Mouse (Mus musculus) stomach, embryonic 16.5 days (tissue): ENCODE data around the gene Rhod. TPM values are rescaled to one million over a fixed set of nuclear protein-coding genes. Genes with fewer than 3 reads are reported as not detected.

Experiments used
- ATAC-seq: fragments of 200-750 bp; cut with Nextera tagmentation; 2 replicates; pipeline ENCODE4 v1.8.0; 2017; ENCODE audit warnings: moderate number of reproducible peaks, moderate TSS enrichment; ENCODE audit not compliant: insufficient read depth, low FRiP score
- H3K27ac ChIP-seq: fragments of 300-500 bp; sonication (generic); 2 replicates; pipeline ENCODE4 v1.5.1; 2014; ENCODE audit warnings: low read length
- H3K27me3 ChIP-seq: fragments of 300-500 bp; sonication (generic); 2 replicates; pipeline ENCODE4 v1.6.1; 2014; ENCODE audit warnings: low read length, control low read depth, mixed read lengths; ENCODE audit not compliant: control insufficient read depth, insufficient read depth
- H3K36me3 ChIP-seq: fragments of 300-500 bp; sonication (generic); 2 replicates; pipeline ENCODE4 v1.6.1; 2014; ENCODE audit warnings: low read length; ENCODE audit not compliant: control insufficient read depth, insufficient read depth
- H3K4me1 ChIP-seq: fragments of 300-500 bp; sonication (generic); 2 replicates; pipeline ENCODE4 v1.6.1; 2014; ENCODE audit warnings: low read length, control low read depth, mixed read lengths; ENCODE audit not compliant: control insufficient read depth, insufficient read depth
- H3K4me2 ChIP-seq: fragments of 300-500 bp; sonication (generic); 2 replicates; pipeline ENCODE4 v1.6.1; 2014; ENCODE audit warnings: low read depth, low read length, mixed read lengths
- H3K4me3 ChIP-seq: fragments of 300-500 bp; sonication (generic); replicated peaks from 2 replicates; pipeline ENCODE4 v1.5.1; 2014; ENCODE audit warnings: mild to moderate bottlenecking, low read length
- H3K9ac ChIP-seq: fragments of 300-500 bp; sonication (generic); 2 replicates; pipeline ENCODE4 v1.6.1; 2014; ENCODE audit warnings: low read length
- H3K9me3 ChIP-seq: fragments of 300-500 bp; sonication (generic); replicated peaks from 2 replicates; pipeline ENCODE4 v1.6.1; 2016; ENCODE audit warnings: low read length, control low read depth; ENCODE audit not compliant: control insufficient read depth
- WGBS: fragments of 180-500 bp; shearing (Covaris S2); extraction: QIAGEN DNeasy Blood & Tissue Kit; methylation state at CpG from one replicate; pipeline ENCODE4 v1.1.7; 2014; 5-methylcytosine and 5-hydroxymethylcytosine counted together
- polyA plus RNA-seq: library from polyadenylated mRNA; unstranded; fragments of >200 nt; fragmentation: Nextera tagmentation; extraction: Ambion mirVana; gene quantifications from 2 replicates; pipeline ENCODE4 v1.2.1, GENCODE M21; 2015

Gene Rhod
- polyA plus RNA-seq, 1 experiment from 2014 or later, result 24.3 TPM

- H3K4me1 ChIP-seq, result peaks cover 33% of the 10 kb centered on the region
- no peak overlapping the region for H3K4me2 ChIP-seq
- no peak overlapping the region for H3K4me3 ChIP-seq
- no peaks in the 10 kb centered on the region for H3K9me3 ChIP-seq
- WGBS, result 28% methylated on average over 10 of the region's 10 CpGs
- H3K9ac ChIP-seq, result peak overlapping the region; percentile 16; the same call in 1 of the 2 replicates
- ATAC-seq, result no peak
- no peaks in the 10 kb centered on the region for H3K36me3 ChIP-seq
- no peaks in the 10 kb centered on the region for H3K27me3 ChIP-seq
- H3K27ac ChIP-seq, result peak overlapping the region; percentile 60
Measured at GRCm38 (mm10) chr19:4441621-4442161, 2.5 kb upstream of the Rhod start.

GRCm38 (mm10) chr19:4441090-4441591 lies 1.9 kb upstream of the Rhod start:
- H3K4me1 ChIP-seq, result peaks cover 33% of the 10 kb centered on the region
- WGBS, result 30% methylated on average over 6 of the region's 6 CpGs
- H3K36me3 ChIP-seq, result no peaks in the 10 kb centered on the region
- H3K27ac ChIP-seq, result peak overlapping the region; percentile 60
- no peak overlapping the region for H3K9ac ChIP-seq
- H3K4me3 ChIP-seq, result no peak overlapping the region
- no peaks in the 10 kb centered on the region for H3K9me3 ChIP-seq
- H3K27me3 ChIP-seq, result no peaks in the 10 kb centered on the region
- ATAC-seq, result peak; percentile 19; the same call in 1 of the 2 replicates
- H3K4me2 ChIP-seq, result peak overlapping the region; percentile 69

GRCm38 (mm10) chr19:4440222-4440621 lies 990 bp upstream of the Rhod start:
- H3K4me3 ChIP-seq, result peak overlapping the region; percentile 70

GRCm38 (mm10) chr19:4438791-4439160 lies 456 bp downstream of the Rhod start:
- Histone ChIP-seq H3K4me2 (peak overlapping the region; percentile 69), H3K27ac (peak overlapping the region; percentile 57), H3K9me3 (no peaks in the 10 kb centered on the region), H3K36me3 (no peaks in the 10 kb centered on the region), H3K4me3 (peak overlapping the region; percentile 70), H3K4me1 (peaks cover 33% of the 10 kb centered on the region), H3K27me3 (no peaks in the 10 kb centered on the region), H3K9ac (peak overlapping the region; percentile 81)
- no peak for ATAC-seq
- 5% methylated on average over 8 of the region's 8 CpGs for WGBS

More at GRCm38 (mm10) chr19:4440222-4440621, 990 bp upstream of the Rhod start:
- no peak for ATAC-seq
- Histone ChIP-seq H3K9me3 (no peaks in the 10 kb centered on the region), H3K9ac (peak overlapping the region; percentile 81; the same call in 1 of the 2 replicates), H3K27me3 (no peaks in the 10 kb centered on the region), H3K4me1 (peaks cover 33% of the 10 kb centered on the region), H3K4me2 (peak overlapping the region; percentile 69), H3K27ac (peak overlapping the region; percentile 60; the same call in 1 of the 2 replicates), H3K36me3 (no peaks in the 10 kb centered on the region)
- 7% methylated on average over 8 of the region's 8 CpGs for WGBS

GRCm38 (mm10) chr19:4437886-4438285 lies 1.3 kb downstream of the Rhod start:
- Histone ChIP-seq H3K4me3 (no peak overlapping the region), H3K9me3 (no peaks in the 10 kb centered on the region), H3K36me3 (no peaks in the 10 kb centered on the region), H3K27ac (no peak overlapping the region), H3K4me2 (no peak overlapping the region; the same call in 1 of the 2 replicates), H3K4me1 (peaks cover 33% of the 10 kb centered on the region), H3K27me3 (no peaks in the 10 kb centered on the region), H3K9ac (0 out of 2 replicates have a peak overlapping the region, but pooled peaks have one; percentile 81)
- no peak for ATAC-seq
- WGBS, result 70% methylated on average over 6 of the region's 6 CpGs

GRCm38 (mm10) chr19:4436254-4436653 lies 3.0 kb downstream of the Rhod start:
- H3K27me3 ChIP-seq, result no peaks in the 10 kb centered on the region
- peaks cover 24% of the 10 kb centered on the region for H3K4me1 ChIP-seq
- ATAC-seq, result no peak
- no peak overlapping the region for H3K27ac ChIP-seq
- H3K9ac ChIP-seq, result no peak overlapping the region
- no peak overlapping the region for H3K4me3 ChIP-seq
- H3K4me2 ChIP-seq, result no peak overlapping the region
- H3K9me3 ChIP-seq, result no peaks in the 10 kb centered on the region
- 0 out of 2 replicates have a peak, but pooled peaks cover 3% of the 10 kb centered on the region for H3K36me3 ChIP-seq
- 74% methylated on average over 3 of the region's 3 CpGs for WGBS

GRCm38 (mm10) chr19:4434999-4435398 lies 4.2 kb downstream of the Rhod start:
- no peak for ATAC-seq
- H3K27ac ChIP-seq, result no peak overlapping the region
- H3K9ac ChIP-seq, result no peak overlapping the region
- H3K27me3 ChIP-seq, result no peaks in the 10 kb centered on the region
- 94% methylated on average over 1 of the region's 1 CpGs for WGBS
- no peaks in the 10 kb centered on the region for H3K9me3 ChIP-seq
- 0 out of 2 replicates have a peak, but pooled peaks cover 3% of the 10 kb centered on the region for H3K36me3 ChIP-seq
- H3K4me2 ChIP-seq, result no peak overlapping the region
- no peak overlapping the region for H3K4me3 ChIP-seq
- peaks cover 12% of the 10 kb centered on the region for H3K4me1 ChIP-seq

- WGBS, result 86% methylated on average over 1 of the region's 1 CpGs
- no peak for ATAC-seq
- H3K9me3 ChIP-seq, result no peaks in the 10 kb centered on the region
- peaks cover 3% of the 10 kb centered on the region; the same call in 1 of the 2 replicates for H3K36me3 ChIP-seq
- no peak overlapping the region for H3K4me2 ChIP-seq
- H3K4me1 ChIP-seq, result peaks cover 6% of the 10 kb centered on the region; the same call in 1 of the 2 replicates
- no peak overlapping the region for H3K9ac ChIP-seq
- H3K27me3 ChIP-seq, result no peaks in the 10 kb centered on the region
- H3K4me3 ChIP-seq, result no peak overlapping the region
- no peak overlapping the region for H3K27ac ChIP-seq
Measured at GRCm38 (mm10) chr19:4433756-4434155, 5.5 kb downstream of the Rhod start.

- H3K36me3 ChIP-seq, result peaks cover 6% of the 10 kb centered on the region
- no peak for ATAC-seq
- no peaks in the 10 kb centered on the region for H3K9me3 ChIP-seq
- no peaks in the 10 kb centered on the region for H3K27me3 ChIP-seq
- no peak overlapping the region for H3K4me2 ChIP-seq
- no peaks in the 10 kb centered on the region for H3K4me1 ChIP-seq
- no peak overlapping the region for H3K27ac ChIP-seq
- no peak overlapping the region for H3K4me3 ChIP-seq
- WGBS, result 86% methylated on average over 4 of the region's 4 CpGs
- no peak overlapping the region for H3K9ac ChIP-seq
Measured at GRCm38 (mm10) chr19:4430091-4430620, 9.1 kb downstream of the Rhod start.
